Mouse (Mus musculus) brain, embryonic 14.5 days (tissue): Measurements from ENCODE around the gene Lhx8.

Source experiments
- CTCF ChIP-seq: fragments of 200-500 bp; IDR thresholded peaks from 2 replicates; pipeline ENCODE4 v1.5.1; 2012; ENCODE audit warnings: inconsistent platforms, mild to moderate bottlenecking, moderate library complexity, borderline replicate concordance; ENCODE audit not compliant: insufficient read depth, insufficient read length; ENCODE audit errors: extremely low read depth
- POLR2A ChIP-seq: fragments of 200-500 bp; IDR thresholded peaks from 2 replicates; pipeline ENCODE4 v1.6.1; 2012; ENCODE audit warnings: mild to moderate bottlenecking, inconsistent platforms, borderline replicate concordance; ENCODE audit not compliant: poor library complexity, insufficient read depth, insufficient read length, severe bottlenecking; ENCODE audit errors: extremely low read depth

GRCm38 (mm10) chr3:154367327-154367726, 36.9 kb upstream of the Lhx8 start:
- TF ChIP-seq CTCF (no peak), POLR2A (no peak)
